Mouse (Mus musculus) ES-CJ7 (cell line): ENCODE measurements around the gene Cyren.

ENCODE experiments used
- DNase-seq: peaks from one replicate; pipeline ENCODE4 v3.0.0; 2011; ENCODE audit warnings: low read depth, low spot score

The Cyren gene

DNA sequence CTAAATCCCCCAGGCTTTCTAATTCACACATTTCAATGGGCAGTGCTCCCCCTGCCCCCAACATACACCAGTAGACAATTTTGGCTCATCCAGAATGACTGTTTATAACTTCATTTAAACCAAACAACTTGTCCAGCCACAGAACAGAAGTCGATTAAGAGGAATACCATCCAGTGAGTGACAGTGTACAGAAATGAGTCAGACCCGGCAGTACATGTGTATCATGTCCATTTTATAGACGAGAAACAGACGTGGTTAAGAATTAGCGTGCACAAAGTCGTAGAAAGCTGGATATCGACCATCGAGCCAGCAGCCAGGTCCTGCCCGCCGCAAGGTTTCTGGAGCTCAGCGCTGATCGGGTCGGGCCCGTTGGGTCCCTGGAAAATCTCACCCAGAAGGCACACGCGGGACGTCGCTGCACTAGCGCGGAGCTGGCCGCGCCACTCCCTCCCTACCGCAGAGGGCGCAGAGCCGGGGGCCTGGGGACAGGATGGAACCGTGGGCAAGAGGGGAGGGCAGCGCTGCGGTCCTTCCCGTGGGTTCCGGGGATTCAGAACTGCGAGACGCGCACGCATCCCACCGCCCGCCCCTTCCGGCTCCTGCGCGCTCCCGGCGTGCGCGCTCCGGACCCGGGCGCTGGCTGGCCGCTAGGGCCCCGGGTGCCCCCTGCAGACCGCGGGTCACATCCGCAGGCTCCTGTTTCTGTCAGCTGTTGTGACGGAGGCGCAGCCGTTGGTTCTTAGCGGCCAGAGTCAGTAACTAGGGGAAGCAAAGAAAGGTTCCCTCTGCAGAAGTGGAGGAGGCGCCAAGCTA is at the start of gene Cyren:
Cyren (minus strand) TSS at position 552 of the 813 bp plus-strand sequence.
- DNase-seq = peak; percentile 87

DNA sequence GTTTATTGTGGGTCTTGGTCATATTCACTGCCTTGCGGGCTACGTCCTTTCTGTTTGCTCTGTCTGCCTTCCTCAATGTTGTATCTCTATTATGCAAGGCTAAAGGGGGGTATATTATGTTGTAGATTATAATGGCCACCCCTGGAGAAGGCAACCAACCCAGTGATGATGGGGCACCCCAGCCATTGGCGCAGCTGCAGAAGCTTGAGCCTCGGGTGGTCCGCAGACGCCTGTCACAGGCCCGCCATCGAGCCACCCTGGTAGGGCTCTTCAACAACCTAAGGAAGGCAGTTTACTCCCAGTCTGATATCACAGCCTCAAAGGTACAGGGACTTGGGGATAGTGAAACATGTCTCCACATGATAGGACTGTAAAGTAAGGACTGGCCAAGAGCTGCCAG is 49.7 kb upstream of the Cyren start:
- no peak for DNase-seq

DNA sequence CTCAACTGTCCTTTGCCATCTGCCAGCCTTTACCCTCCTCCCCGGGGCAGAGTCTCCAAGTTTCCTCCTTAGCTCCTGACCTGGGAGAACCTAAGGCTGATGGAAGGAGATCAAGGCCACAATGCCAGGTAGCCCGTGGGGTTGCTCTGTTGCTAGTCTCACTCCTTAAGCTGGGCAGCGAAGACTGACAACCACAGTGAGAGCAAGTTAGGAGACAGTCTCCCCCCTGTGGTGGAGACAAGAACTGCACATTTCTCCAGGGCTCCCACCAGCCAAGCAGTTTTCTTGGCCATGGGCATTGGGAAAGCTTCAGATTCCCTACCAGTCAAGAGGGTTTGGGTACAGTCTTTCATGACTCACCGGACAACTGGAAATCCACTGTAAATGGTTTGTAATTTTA is 49.3 kb upstream of the Cyren start:
- peak; percentile 78 for DNase-seq

DNA sequence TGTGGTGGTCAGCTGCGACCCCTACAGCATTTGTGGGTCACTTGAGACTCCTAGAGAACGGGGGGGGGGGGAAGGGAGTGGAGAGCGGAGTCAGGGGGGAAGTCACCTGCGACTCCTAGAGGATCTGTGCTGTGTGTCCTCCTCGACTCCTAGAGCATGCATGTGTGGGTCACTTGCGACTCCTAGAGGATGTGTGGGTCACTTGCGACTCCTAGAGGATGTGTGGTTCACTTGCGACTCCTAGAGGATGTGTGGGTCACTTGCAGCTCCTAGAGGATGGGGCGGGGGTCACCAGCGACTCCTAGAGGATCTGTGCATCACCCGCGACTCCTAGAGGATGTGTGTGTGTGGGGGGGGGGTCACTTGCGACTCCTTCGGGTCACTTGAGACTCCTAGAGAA is 44.1 kb upstream of the Cyren start:
- DNase-seq = peak; percentile 95

DNA sequence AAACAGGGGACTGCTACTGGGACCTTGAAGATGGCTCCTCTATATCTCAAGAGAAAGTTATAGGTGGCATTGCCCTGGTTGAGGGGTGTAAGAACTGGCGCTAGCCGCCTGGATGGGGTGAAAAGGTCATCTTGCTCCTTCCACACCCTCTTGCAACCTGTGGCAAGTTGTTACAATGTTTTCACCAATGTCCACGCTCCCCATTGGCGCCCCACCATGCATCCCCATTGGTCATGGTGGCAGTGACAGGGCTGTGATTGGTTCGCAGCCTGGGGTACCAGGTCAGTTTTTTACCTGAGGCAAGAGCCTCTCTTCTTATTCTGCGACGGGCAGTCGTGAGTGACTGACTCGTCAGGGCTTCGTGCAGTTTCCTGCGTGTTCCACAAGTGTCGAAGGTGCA is 42.8 kb upstream of the Cyren start:
- peak; percentile 32 for DNase-seq

DNA sequence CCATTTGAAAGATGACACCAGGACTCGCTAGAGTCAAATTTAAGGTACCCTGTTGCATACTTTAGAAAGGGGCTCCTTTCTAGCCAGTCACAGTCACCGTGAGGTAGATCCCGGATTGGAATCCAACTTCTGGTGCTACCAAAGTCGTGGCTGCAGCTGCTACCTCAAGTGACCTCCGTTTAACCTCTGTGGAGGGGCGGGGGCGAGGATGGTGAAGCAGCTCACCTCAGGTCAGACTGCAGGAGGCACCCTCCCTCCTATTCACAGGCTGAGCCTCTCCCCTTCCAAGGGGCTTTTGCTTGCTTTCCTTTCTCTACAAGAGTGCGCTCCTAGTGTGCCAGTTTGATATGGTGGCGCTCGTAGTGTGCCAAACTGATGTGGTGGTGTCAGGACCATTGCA is 42.1 kb upstream of the Cyren start, which contains the start of gene Stra8:
Stra8 (plus strand) TSS at position 208 of the 400 bp plus-strand sequence.
- peak; percentile 78 for DNase-seq

DNA sequence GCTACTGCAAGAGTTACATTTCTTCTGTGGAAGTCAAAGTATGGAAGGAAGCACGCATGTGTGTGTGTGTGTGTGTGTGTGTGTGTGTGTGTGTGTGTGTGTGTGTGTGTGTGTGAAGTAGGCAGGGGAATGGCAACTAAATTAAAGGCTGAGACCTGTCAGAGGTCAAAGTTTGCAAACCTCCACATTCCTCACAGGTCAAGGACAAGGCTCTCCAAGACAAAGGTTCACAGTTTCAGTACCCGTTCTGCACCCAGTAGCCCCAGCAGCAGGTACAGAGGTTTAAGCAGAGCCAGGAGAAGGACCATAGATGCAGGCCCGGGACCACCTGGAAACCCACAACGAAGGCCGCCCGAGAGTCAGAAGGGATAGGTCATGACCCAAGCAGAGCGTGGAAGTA is 41.3 kb upstream of the Cyren start:
- DNase-seq = peak; percentile 53

DNA sequence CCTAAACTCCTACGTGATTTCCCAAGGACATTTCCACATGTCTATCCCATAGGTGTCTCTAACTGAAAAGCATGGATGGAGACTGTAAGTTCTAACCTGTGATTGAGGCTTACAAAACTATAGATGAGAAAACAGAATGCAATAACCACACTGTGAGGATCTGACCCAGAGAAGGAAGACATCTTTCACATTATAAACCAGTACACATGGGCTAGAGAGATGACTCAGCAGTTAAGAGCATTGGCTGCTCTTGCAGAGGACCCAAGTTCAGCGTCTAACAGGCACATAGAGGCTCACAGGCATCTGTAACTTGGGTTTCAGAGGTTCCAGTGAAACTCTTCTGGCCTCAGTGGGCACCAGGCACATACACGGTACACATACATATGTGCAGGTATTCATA is 36.6 kb upstream of the Cyren start:
- DNase-seq = no peak

DNA sequence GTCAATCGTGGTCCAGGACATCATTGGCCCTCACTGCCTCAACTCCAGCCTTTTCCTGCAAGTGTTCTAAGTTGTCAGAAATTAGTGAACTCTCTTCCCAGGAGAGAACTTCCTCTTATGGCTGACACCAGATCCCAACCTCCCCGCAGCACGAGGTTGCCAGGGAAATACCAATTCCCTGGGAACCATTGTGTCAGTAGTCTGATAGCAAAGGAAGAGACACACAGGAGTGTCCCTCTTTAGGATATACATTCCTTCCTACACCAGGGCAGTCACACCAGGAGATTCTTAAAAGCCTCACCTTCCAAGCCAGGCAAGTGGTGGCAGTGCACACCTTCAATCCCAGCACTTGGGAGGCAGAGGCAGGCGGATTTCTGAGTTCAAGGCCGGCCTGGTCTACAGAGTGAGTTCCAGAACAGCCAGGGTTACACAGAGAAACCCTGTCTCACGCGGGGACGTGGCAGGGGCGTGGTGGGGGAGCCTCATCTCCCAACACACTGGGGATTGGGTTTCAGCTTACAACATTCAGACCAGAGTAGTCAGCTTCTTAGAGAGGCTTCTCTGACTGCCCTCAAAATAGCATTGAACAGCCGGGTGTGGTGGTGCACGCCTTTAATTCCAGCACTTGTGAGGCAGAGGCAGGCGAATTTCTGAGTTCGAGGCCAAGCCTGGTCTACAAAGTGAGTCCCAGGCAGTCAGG is 35.6 kb upstream of the Cyren start:
- peak; percentile 55 for DNase-seq

DNA sequence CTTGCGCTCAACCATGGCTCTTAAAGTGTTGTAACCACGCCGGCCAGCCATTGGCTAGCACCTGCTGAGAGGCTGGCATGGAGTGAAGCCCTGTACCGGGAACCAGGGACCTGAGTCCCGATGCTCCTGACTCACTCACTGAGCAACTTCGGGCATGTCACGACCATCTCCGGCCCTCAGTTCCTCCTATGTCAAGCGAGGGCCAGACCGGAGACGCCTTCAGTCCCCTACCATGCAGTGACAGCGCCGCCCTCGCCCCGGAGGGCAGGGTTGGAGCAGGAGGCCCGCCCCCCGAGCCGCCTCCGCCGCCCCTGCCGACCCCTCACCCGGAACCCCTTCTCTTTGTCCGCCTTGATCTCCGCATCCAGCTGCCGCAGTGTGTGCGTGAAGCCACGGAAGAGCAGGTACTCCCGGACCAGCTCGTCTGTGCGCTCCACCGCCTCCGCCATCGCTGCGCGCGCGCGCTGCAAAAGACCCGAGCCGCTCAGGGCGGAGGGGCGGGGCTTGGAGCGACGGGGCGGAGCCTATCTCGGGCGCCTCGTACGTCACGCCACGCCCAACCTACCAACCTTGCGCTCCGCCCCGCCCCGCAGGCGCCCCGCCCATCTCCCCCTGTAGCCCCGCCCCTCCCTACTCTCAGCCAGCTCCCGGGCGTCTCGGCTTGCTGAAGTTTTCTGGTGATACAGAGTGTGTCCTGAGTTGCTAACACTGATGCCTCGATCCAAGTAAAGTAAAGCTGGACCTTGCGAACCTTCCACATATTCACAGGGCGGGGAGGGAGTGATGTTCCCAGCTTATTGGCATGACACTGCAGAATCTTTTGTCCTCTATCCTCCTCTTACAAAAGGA is 32.7 kb upstream of the Cyren start, which contains the start of gene Wdr91:
Wdr91 (minus strand) TSS at position 506 of the 849 bp plus-strand sequence.
- DNase-seq = peak; percentile 93

DNA sequence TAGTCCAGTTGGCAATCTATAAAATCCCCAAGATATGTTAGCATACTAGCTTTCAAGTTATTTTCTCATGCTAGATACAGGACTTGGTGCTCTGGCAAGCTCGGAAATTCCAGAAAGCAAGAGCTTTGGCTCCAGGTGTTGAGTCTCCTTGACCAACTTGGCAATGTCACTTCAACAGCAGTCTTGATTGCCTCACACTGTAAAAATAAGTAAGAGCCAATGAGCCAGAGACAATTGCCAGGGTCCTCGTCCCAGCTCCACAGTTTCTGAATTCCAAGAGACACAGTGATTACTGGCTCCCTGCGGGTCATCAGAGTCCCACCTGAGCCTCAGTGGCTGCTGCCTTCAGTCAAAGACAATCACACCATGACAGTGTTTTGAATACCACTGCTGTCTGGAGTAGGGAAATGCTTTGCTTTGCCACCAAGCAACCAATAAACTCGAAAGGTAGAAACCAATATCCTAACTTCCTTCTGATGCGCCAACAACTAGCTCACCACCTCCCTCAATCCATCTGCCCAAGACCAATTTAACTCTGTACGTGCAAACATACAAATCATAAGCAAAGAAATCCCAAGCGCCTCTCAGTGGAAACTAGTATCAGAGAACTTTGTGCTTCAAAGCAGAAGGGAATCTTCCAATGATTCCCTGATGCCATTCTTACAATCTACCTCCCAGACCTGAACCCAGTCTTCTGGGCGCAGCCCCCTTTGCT is 31.9 kb upstream of the Cyren start:
- DNase-seq = no peak

DNA sequence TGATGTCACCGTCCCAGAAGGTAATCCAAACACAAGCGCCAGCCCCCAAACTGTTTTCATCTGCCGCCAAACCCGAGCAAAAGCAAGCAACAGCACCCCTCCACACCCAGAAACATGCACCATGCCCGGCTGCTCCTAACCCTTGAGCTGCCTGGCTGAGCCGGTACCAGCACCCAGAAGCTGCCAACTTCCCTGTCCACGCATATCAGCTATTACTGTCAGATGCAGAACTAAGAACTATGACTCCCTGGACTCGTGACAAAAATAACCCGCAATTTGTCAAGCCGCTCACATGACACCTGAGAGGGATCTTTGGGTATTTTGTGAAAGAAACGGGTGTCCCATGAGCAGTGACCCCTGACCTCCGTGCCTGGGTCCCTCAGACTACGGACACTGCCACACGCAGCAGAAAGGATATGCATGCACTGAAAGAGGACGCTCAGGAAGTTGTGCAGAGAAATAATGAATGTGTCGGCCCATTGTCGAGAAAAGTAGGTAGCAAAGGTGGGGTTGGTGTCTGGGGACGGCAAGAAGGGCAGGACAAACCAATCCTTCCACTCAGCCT is 29.9 kb upstream of the Cyren start:
- DNase-seq = no peak

DNA sequence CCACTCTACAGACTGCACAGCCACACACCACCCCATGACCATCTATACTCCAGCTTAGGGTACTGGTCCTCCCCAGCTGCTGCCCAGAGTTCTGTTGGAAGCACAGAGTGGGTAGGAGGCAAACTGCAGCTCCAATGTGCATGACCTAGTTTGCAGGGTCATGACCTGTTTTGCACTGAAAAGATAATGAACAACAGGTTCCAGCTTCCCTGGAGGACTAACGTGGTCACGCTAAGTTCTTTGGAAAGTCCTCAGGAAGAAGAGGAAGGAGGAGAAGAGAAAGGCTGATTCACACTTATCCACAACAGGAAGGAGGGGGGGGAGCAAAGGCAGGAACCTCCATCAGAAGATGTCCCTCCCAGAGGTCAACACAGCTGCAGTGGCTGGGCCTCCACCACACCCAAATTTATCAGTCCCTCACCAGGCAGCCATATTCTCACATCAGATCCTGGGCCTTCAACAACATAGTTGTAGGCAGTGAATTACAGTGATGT is 29.3 kb upstream of the Cyren start:
- no peak for DNase-seq

DNA sequence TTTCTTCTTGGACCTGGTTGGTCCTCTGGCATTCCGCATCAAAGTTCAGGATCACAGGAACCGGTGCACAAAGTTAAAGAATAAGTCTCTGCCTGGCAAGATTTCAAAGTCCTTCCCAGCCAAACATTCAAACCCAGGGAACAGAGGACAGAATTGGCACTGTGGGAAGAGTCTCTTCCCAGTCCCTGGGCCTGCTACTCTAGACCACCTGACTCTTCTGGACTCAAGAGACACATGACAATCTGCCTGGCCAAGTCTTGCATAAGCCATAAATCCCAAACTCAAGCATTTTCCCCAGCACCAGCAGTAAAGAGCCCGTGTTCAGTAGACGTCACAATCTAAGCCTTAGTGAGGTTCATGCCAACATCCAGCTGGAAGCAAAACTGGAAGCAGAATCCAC is 28.8 kb upstream of the Cyren start:
- DNase-seq = no peak

DNA sequence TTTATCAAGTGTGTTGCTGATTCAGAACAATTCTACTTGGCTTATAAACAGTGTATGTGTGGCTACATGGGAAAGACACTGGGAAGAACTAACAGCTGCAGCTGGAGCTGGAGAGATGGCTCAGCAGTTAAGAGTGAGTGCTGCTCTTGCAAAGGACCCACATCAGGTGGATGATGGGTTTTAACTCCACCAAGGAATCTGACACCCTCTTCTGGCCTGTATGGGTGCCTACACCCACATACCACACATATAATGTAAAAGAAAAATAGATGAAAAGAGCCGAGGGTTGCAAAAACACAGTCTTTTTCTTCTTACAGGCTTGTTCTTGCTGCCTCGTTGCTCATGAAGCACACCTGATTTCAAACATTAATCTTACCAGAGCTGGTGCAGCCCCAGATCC is 28.3 kb upstream of the Cyren start:
- no peak for DNase-seq

DNA sequence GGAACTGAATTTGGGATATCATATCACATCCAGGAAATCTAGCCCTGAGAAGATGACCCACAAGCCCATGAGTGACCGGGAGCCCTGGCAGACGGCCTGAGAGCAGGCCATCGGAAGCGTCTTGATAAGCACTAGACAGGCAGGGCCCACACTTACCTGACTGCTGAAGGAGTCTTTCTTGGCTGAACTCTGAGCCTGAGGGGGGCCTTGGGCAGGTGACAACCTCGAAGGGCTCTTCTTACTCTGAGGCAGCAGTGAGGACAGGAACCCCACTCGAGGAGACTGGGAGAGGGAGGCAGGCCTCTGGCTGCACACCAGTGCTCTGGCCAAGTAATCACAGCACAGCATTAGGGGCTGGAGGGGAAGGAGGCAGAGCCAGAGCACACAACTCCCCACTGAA is 26.5 kb upstream of the Cyren start:
- no peak for DNase-seq

DNA sequence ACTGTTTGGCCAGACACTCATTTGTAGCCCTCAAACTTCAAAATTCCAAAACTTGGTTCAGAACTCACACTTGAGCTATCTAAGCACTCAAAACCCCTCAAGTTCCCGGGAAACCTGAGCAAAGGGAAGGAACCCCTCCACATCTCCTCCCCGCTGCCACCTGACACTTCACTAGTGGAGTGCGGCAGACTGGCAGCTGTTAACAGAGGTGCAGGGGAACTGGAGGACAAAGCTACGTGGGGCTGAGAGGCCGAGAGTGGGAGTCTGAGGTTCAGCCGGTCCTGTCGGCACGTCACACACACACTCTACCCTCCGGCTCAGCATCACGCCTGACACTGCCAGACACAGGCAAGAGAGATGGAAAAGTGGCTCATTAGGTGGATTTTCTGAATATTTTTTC is 26.0 kb upstream of the Cyren start:
- DNase-seq = no peak

DNA sequence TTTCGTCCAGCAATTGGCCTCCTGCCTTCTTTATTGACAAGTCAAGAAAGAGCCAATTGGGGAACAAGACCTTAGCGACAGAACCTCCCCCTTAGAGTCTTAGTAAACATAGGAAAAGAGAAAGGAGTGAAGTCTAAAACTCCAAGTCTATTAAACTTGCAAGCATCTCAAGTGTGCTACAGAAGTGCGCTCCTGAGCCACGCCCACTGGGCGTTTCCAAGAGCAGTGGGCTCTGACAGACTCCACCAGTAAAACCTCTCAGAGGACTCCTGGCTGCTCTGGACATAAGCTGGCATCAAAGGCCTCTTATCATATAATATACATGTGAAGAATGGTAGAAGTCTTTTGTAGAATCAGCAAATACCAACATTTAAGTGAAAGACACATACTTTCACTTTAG is 25.6 kb upstream of the Cyren start:
- no peak for DNase-seq

DNA sequence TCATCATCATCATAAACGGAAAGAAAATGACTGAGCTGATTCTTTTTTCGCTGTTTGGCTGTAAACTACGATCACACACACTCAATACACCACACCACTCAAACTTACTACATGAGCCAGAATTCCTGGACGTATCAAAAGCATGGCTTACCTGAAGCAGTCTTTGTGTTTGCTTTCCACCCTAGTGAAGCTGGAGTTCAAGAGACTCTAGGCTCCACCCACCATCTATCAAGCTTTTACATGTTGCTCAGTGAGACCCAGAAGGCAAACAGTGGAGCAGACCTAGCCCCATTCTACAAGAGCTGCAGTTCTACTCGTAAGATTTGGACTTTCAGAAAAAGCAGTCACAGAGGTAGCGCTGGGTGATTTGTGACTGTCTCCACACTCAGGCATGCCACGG is 24.7 kb upstream of the Cyren start:
- no peak for DNase-seq

DNA sequence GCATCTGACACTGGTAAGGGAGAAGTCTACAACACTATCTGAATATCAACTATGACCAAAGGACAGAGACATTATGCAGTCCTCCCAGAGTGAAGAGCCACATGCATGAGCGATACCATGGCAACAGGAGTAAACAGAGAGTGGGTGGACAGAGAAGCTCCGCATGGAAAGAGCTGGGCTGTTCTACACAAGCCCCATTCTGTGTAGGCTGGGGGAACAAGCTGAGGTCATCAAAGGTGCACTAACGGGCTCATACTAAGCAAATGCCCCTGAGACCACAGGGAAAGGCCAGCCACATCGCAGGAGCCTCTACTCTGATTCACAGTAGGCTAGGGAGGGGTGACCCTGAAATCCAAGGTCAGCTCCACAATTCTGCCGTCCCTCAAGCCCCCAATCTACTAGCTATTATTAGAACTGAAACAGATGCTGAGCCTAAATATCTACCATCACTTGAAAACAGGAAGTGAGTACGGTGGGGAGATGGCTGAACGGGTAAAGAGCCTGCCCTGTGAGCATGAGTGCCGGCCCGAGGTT is 24.1 kb upstream of the Cyren start:
- no peak for DNase-seq

DNA sequence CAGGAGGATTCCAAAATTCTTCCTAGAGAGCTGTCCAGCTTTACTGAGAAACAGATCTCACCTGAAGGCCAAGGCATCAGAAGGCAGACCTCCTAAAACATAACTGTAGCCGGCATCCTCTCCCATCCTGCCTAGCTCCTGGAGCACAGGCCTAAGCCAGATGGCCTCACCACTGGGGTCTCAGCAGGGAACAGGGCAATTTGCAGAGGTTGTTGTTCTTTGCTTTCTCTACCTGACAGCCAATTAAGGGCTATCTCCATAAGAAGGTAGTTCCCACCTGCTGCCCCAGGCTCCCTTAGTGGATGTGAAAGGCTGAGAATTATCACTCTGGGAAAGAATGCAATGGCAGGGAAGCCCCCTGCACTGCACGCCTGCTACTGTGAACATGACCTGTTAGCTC is 23.1 kb upstream of the Cyren start:
- DNase-seq = peak; percentile 39
